Comparison of ENCODE assay signal across 35 mouse cellular contexts in genomic region chr7:37818631-37819340, GRCm38 (mm10). TPM values are rescaled to one million over a fixed set of nuclear protein-coding genes. Genes with fewer than 3 reads are reported as not detected.
"Had no signal": no experiment of that assay in that cellular context is flagged by ENCODE, and none has a peak within 500 bp of the region (broad histone marks: within the 10 kb centered on the region; RNA-seq: fewer than 3 reads in every experiment).

No protein-coding gene starts in this region.

- H3K4me3 ChIP-seq: limb, embryonic 10.5 days; limb, embryonic 12.5 days; limb, embryonic 13.5 days; limb, embryonic 15.5 days; liver, embryonic 12.5 days; liver, embryonic 13.5 days; liver, embryonic 15.5 days; lung, embryonic 15.5 days; megakaryocyte, embryonic 14.5 days; midbrain, embryonic 10.5 days; midbrain, embryonic 12.5 days; midbrain, embryonic 13.5 days; midbrain, embryonic 15.5 days; myocyte; neural tube, embryonic 12.5 days; neural tube, embryonic 13.5 days had no signal

- H3K9me3 ChIP-seq: limb, embryonic 10.5 days; limb, embryonic 12.5 days; limb, embryonic 13.5 days; limb, embryonic 15.5 days; liver, embryonic 12.5 days; liver, embryonic 15.5 days; lung, embryonic 15.5 days; midbrain, embryonic 10.5 days; midbrain, embryonic 12.5 days; midbrain, embryonic 13.5 days; midbrain, embryonic 15.5 days; neural tube, embryonic 12.5 days; neural tube, embryonic 13.5 days had no signal

- ATAC-seq: liver, embryonic 12.5 days; lung, postnatal 0 days; midbrain, embryonic 13.5 days; midbrain, embryonic 15.5 days; midbrain, embryonic 16.5 days had no signal

- H3K36me3 ChIP-seq: limb, embryonic 10.5 days; limb, embryonic 12.5 days; limb, embryonic 13.5 days; limb, embryonic 15.5 days; liver, embryonic 12.5 days; liver, embryonic 13.5 days; liver, embryonic 15.5 days; lung, embryonic 15.5 days; midbrain, embryonic 10.5 days; midbrain, embryonic 12.5 days; midbrain, embryonic 13.5 days; midbrain, embryonic 15.5 days; neural tube, embryonic 12.5 days; neural tube, embryonic 13.5 days had no signal

- H3K4me2 ChIP-seq: limb, embryonic 12.5 days; limb, embryonic 13.5 days; limb, embryonic 15.5 days; liver, embryonic 12.5 days; liver, embryonic 13.5 days; liver, embryonic 15.5 days; lung, embryonic 14.5 days; lung, embryonic 15.5 days; midbrain, embryonic 11.5 days; midbrain, embryonic 12.5 days; midbrain, embryonic 13.5 days; midbrain, embryonic 15.5 days; neural tube, embryonic 12.5 days; neural tube, embryonic 13.5 days had no signal

- H3K27ac ChIP-seq: limb, embryonic 10.5 days; limb, embryonic 12.5 days; limb, embryonic 13.5 days; limb, embryonic 15.5 days; liver, embryonic 12.5 days; liver, embryonic 13.5 days; liver, embryonic 14.5 days; liver, embryonic 15.5 days; lung, embryonic 15.5 days; macrophage; midbrain, embryonic 10.5 days; midbrain, embryonic 12.5 days; midbrain, embryonic 13.5 days; midbrain, embryonic 15.5 days; neural tube, embryonic 12.5 days; neural tube, embryonic 13.5 days had no signal

- DNase-seq: left cerebral cortex, postnatal 4 days; liver; liver, embryonic 13.5 days; lung, adult 18-20 months; lung, adult 2 months; lung, embryonic 14.5 days; lung, postnatal 10 days; lung, postnatal 14 days; lung, postnatal 36 days; lung, postnatal 4 days; midbrain, embryonic 14.5 days had no signal

- H3K27me3 ChIP-seq: limb, embryonic 15.5 days; liver, embryonic 12.5 days; liver, embryonic 13.5 days; liver, embryonic 15.5 days; lung, embryonic 15.5 days; megakaryocyte, embryonic 14.5 days; midbrain, embryonic 12.5 days; midbrain, embryonic 13.5 days; midbrain, embryonic 15.5 days; neural tube, embryonic 12.5 days; neural tube, embryonic 13.5 days had no signal

- H3K4me1 ChIP-seq: lung, embryonic 15.5 days; megakaryocyte, embryonic 14.5 days; midbrain, embryonic 10.5 days; midbrain, embryonic 12.5 days; midbrain, embryonic 13.5 days; midbrain, embryonic 15.5 days; neural tube, embryonic 12.5 days; neural tube, embryonic 13.5 days had no signal

- H3K9ac ChIP-seq: limb, embryonic 12.5 days; limb, embryonic 13.5 days; limb, embryonic 15.5 days; liver, embryonic 12.5 days; liver, embryonic 13.5 days; liver, embryonic 14.5 days; liver, embryonic 15.5 days; lung, embryonic 14.5 days; lung, embryonic 15.5 days; midbrain, embryonic 12.5 days; midbrain, embryonic 13.5 days; midbrain, embryonic 15.5 days; neural tube, embryonic 12.5 days; neural tube, embryonic 13.5 days had no signal

RNA-seq across cellular contexts. Expression of gene Zfp536, which starts 45.3 kb away (rescaled TPM):
- total RNA-seq: liver, adult 2 months; megakaryocyte progenitor cell, adult 5-6 weeks; megakaryocyte-erythroid progenitor cell, adult 5-6 weeks; monocyte, adult 5-6 weeks had no signal
- polyA plus RNA-seq: liver, adult 2 months; liver, embryonic 14.5 days; macrophage; myocyte had no signal
